Mouse (Mus musculus) adrenal gland, adult (tissue): ENCODE data around the gene Npas3.
A peak's percentile ranks its signal among the peaks of the same experiment; 100 is the strongest.

Source experiments
- DNase-seq, 2 experiments: peaks; one replicate each; pipeline ENCODE4 v3.0.0; 2022 to 2023; ENCODE audit warnings: low spot score in 1 of 2; ENCODE audit not compliant: inconsistent age in 2 of 2

Gene Npas3

GRCm38 (mm10) chr12:53970721-53971120, 722.2 kb downstream of the Npas3 start:
- peak; percentile 35 to 77 for DNase-seq

GRCm38 (mm10) chr12:53973414-53973813, 724.9 kb downstream of the Npas3 start:
- no peak for DNase-seq

DNA sequence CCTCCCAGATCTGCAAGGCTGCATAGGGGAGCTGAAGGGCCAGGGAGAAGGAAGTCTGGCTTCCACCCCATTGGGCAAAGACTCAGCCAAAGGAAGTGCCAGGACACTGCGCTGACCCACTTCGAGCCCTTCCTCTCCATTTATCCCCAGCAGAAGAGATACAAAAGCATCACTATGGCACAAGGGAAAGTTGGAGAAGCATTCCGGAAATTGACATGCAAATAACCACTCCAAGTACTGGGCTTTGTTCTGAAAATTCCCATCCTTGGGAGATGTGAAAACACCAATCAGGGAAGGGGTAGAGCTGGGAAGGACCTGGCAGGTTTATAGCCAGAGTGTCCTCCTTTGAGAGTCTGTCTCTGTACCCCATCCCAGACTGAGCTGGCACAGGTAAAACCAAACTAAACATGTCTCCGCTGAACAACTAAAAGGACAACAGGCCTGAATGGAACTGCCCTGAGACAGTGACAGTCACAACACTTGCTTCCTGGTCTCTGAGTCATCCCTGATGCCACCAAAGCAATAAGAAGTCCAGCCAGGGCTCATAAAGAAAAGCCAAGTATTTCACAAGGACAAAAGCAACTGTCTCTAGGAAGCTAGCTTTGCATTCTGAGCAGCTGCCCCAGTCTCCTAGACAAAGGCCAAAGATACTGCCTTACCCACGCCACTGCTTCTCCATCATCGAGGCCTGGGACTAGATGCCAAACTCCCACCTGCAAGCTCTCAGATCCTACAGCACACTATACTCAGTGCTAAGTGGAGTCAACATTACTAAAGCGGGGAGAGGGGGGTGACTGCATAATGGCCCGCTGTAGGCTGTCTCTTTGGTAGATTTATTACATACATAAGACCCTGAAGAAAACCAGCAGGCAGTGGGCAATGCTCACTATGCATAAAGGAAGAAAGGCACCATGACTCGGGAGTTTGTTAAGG, 733.4 kb downstream of the Npas3 start:
- DNase-seq: peak in 1 of 2 experiments; percentile 60

DNA sequence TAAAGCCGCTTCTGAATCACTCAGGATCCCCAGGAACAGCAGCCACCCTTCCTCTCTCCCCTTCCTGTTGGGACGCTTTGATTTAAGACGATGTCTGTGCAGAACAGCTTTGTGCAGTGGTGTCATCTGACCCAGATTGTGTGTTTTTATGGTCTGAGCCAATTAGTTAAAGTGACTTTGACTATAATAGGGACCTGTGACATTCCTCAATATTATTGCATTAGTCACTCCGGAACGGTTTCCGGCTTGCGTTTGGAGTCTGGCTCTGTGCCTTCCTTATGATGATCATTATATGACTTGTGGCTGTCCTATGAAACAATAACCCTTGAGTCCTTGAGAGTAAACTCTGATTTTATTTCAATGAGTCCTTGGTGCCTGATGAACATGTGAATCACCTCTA, 735.5 kb downstream of the Npas3 start:
- DNase-seq: peak in 1 of 2 experiments; percentile 87

GRCm38 (mm10) chr12:53985851-53986842, 737.7 kb downstream of the Npas3 start:
- DNase-seq: no peak

GRCm38 (mm10) chr12:53992411-53992810, 743.9 kb downstream of the Npas3 start:
- DNase-seq: no peak

DNA sequence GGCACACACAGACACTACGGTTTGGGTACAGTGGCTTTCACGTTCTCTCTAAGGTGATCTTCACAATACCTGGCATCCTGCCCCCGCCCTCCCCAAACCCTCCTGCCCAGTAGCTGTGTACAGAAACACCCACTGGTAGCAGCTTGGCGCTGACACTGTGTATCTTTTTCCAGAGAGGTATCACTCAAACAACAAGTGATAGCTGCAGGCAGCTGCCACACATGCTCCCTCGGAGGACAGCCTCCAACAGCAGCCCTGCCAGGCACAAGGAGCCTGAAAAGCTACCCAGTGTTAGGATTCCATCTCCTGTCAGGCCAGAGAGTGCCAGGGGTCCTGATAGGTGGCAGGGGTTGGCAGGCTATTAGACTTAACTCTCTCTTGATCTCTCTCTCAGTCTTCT, 747.2 kb downstream of the Npas3 start:
- no peak for DNase-seq

GRCm38 (mm10) chr12:53997141-53997540, 748.7 kb downstream of the Npas3 start:
- peak; percentile 36 to 79 for DNase-seq

DNA sequence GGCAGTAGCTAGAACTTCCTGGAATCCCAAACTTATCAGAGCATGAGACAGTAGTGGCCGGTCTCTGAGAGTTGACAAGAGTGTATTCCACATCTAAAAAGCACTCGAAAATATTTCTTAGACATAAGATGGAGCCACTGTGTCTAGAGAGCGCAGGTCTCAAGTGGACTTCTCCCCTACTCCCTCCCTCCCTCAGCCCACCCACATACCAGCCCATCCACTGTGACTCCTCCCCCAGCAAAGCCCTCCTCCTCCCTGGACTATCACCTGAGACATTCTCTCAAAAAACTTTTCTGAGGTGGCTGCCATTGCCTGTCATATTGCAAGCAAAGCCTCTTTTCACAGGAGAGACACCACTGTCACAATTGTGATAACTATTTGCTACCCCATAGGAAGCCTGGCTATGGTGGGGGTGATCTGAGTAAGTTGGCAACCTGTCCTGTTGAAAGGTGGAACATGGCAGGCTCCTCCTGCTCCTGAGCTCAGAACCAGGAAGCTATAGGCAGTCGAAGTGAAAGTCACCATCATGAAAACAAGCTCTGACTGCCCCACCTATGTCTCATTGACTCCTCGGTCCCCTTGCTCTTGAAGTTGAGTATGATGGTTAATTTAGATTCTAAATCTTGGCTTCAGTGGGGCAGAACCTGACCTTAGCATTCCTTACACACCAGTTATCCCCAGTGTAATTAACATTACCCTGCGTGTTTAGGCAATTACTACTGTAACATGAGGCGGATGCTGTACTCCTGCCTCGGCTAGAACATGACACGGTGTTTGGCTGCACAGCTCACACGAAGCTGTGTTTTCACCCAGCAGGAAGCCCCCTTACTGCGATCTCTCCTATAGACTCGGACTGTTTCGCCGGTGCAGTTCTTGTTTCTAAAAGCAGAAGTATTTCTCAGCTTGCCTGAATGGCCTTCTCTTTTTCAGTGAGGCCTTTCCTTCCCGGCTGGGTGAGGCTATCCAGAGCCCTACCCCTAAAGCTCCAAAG, 751.5 kb downstream of the Npas3 start:
- DNase-seq: no peak

GRCm38 (mm10) chr12:54002496-54002895, 754.0 kb downstream of the Npas3 start:
- peak; percentile 31 to 58 for DNase-seq

DNA sequence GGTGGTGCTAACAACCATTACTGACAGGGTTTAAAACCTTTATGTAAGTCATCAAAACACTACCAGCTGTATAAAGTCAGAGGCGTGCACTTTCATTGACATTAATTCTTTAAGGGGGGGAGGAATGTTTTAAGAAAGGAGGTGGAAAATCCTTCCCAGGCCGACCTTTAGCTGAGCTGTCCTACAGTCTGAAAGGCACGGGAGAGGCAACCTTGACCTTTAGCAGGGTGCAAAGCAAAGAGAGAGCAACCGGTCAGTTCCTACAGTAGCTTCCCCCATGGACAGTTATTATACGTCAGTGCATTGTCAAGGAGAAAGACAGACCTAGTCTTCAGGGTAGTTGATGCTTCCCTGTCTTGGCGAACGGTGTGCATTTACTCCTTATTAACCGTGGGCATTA, 756.1 kb downstream of the Npas3 start:
- DNase-seq: peak; percentile 69 to 84

DNA sequence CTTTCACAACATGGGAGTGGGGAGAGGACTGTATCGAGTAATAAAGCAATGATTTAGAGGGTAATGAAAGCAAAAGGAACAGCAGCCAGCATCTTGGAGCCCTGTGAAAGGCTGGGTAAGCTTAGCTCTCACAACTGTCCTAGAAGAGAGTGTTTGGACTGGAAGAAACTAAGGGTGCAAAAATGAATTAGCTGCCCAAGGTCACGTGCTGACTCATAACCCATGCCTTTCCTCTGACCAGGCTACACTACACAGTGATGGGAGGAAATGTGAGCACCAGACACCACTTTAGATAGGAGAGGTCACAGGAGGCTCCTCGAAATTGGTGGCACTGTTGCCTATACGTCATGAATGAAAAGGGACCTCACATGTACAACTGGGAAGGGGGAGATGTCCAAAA, 757.1 kb downstream of the Npas3 start:
- DNase-seq: peak; percentile 72 to 84

DNA sequence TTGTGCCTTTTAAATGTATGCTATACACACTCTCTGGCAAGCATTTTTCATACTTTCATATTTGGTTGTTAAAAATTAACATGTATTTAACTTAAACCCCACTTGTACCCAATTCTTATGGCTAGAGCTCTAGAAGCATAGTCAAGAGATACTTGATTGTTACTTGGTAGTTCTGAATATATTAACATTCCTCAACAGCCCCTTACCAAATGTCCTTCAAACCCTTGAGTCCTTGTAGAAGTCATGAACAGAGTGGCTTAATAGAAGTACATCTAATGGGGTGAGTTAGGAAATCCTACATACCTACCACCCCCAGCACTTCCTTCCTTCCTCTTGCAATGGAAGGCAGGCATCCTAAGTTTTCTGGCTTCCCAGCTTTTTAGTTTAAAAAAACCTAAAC, 766.8 kb downstream of the Npas3 start:
- no peak for DNase-seq

GRCm38 (mm10) chr12:54017949-54018348, 769.5 kb downstream of the Npas3 start:
- DNase-seq: no peak

- DNase-seq: no peak
Observed at GRCm38 (mm10) chr12:54019979-54020378, 771.5 kb downstream of the Npas3 start.

DNA sequence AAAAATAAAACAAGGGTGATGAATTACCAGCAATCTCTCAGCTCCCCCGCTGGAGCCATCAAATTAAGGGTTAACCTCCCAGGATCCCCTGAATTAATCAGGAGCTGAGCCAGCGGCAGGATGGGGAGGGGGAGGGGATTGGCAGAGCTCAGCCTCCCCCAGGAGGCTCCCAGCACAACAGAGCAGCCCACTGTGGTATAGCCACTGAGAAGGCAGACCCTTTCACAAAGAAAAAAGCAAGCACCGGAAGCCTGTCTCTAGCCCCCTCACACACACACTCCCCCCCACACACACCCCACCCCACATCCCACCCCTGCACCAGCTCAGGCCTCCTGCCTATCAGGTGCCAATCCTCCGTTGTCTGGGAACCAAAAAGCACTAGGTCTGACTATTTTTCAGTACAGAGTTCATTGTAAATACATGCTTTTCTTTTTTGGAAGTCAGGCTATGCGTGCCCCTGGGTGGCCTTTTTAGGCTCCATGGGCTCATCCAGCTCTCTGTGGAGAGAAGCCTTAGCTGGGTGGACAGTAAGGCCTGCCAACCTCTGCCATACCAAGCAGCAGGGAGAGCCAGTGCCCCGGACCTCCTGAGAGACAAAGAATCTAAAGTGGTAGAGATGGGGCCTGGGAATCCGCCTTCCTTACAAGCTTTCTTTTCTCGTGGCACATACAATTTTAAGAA, 786.3 kb downstream of the Npas3 start:
- DNase-seq: no peak

GRCm38 (mm10) chr12:54037602-54038001, 789.1 kb downstream of the Npas3 start:
- DNase-seq: no peak

GRCm38 (mm10) chr12:54042996-54043544, 794.6 kb downstream of the Npas3 start:
- DNase-seq: no peak

GRCm38 (mm10) chr12:54044606-54045334, 796.3 kb downstream of the Npas3 start:
- peak; percentile 19 to 46 for DNase-seq
